Mouse (Mus musculus) liver, postnatal 0 days (tissue): ENCODE measurements around the gene Atxn7l1. TPM values are rescaled to one million over a fixed set of nuclear protein-coding genes. Genes with fewer than 3 reads are reported as not detected.
A peak's percentile ranks its signal among the peaks of the same experiment; 100 is the strongest.

Experiments
- ATAC-seq: fragments of 200-750 bp; cut with Nextera tagmentation; 2 replicates; pipeline ENCODE4 v1.8.0; 2017; ENCODE audit warnings: mild to moderate bottlenecking, moderate library complexity
- DNase-seq: peaks from one replicate; pipeline ENCODE4 v3.0.0-alpha.2; 2016
- H3K27ac ChIP-seq: fragments of 300-500 bp; sonication (generic); 2 replicates; pipeline ENCODE4 v1.5.1; 2014; ENCODE audit warnings: antibody characterized with exemption, moderate library complexity, mild to moderate bottlenecking, low read depth
- H3K27me3 ChIP-seq: fragments of 300-500 bp; sonication (generic); 2 replicates; pipeline ENCODE4 v1.6.1; 2014; ENCODE audit warnings: low read length, control low read depth, mixed read lengths; ENCODE audit not compliant: insufficient read depth
- H3K36me3 ChIP-seq: fragments of 300-500 bp; sonication (generic); replicated peaks from 2 replicates; pipeline ENCODE4 v1.6.1; 2014; ENCODE audit warnings: mild to moderate bottlenecking, control low read depth, low read length, moderate library complexity, mixed read lengths; ENCODE audit not compliant: insufficient read depth
- H3K4me1 ChIP-seq: fragments of 300-500 bp; sonication (generic); 2 replicates; pipeline ENCODE4 v1.6.1; 2014; ENCODE audit warnings: antibody characterized with exemption, mild to moderate bottlenecking, control low read depth; ENCODE audit not compliant: insufficient read depth
- H3K4me2 ChIP-seq: fragments of 300-500 bp; sonication (generic); 2 replicates; pipeline ENCODE4 v1.6.1; 2014; ENCODE audit warnings: low read depth, mild to moderate bottlenecking, low read length, moderate library complexity, mixed read lengths
- H3K4me3 ChIP-seq: fragments of 300-500 bp; sonication (generic); 2 replicates; pipeline ENCODE4 v1.5.1; 2014; ENCODE audit warnings: low read depth, low read length
- H3K9ac ChIP-seq: fragments of 300-500 bp; sonication (generic); replicated peaks from 2 replicates; pipeline ENCODE4 v1.6.1; 2014; ENCODE audit warnings: mild to moderate bottlenecking, moderate library complexity
- H3K9me3 ChIP-seq: fragments of 300-500 bp; sonication (generic); 2 replicates; pipeline ENCODE4 v1.6.1; 2016; ENCODE audit warnings: mild to moderate bottlenecking, control low read depth, low read length, mixed read lengths
- CTCF ChIP-seq: sonication (generic); IDR thresholded peaks from 2 replicates; pipeline ENCODE4 v1.5.1; 2016; ENCODE audit warnings: antibody characterized with exemption, low read depth
- EP300 ChIP-seq: IDR thresholded peaks from 2 replicates; pipeline ENCODE4 v1.6.1; 2016; ENCODE audit warnings: antibody characterized with exemption, low read depth, mild to moderate bottlenecking
- WGBS: fragments of 180-500 bp; shearing (Covaris S2); extraction: QIAGEN DNeasy Blood & Tissue Kit; methylation state at CpG from one replicate; pipeline ENCODE4 v1.1.7; 2014; ENCODE audit not compliant: insufficient replicate concordance; 5-methylcytosine and 5-hydroxymethylcytosine counted together
- polyA plus RNA-seq: library from polyadenylated mRNA; unstranded; fragments of >200 nt; fragmentation: Nextera tagmentation; extraction: Ambion mirVana; gene quantifications from 2 replicates; pipeline ENCODE4 v1.2.1, GENCODE M21; 2015

Atxn7l1 gene
- polyA plus RNA-seq, 1 experiment from 2014 or later = 8.5 TPM

DNA sequence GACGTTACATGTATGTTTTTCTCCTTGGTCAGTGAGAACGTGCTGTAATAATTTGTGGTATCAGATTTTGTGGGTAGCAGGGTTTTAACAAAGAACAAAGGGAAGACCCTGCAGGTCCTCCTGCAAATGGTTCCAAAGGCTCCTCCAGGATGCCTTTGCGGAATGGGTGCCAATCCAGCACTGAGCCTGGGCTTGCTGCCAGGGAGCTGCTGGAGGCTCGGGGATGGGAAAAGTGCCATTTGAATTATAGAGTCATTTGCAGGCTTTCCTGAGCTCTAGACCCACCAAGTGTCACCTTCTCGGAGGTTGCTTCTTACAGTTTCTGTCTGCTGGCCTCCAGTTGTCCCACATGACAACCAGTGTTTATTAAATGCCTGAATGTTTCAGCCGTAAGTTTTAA lies 213.2 kb downstream of the Atxn7l1 start:
- ATAC-seq (no peak), DNase-seq (no peak)
- no peak overlapping the region for H3K4me3 ChIP-seq
- H3K27ac ChIP-seq = no peak overlapping the region
- no peaks in the 10 kb centered on the region for H3K9me3 ChIP-seq
- no peak overlapping the region for H3K4me2 ChIP-seq
- no peaks in the 10 kb centered on the region for H3K4me1 ChIP-seq
- 86% methylated on average over 6 of the region's 6 CpGs for WGBS
- TF ChIP-seq CTCF = no peak
- TF ChIP-seq EP300 = no peak
- H3K9ac ChIP-seq = no peak overlapping the region
- H3K27me3 ChIP-seq = no peaks in the 10 kb centered on the region
- peaks cover 71% of the 10 kb centered on the region for H3K36me3 ChIP-seq

DNA sequence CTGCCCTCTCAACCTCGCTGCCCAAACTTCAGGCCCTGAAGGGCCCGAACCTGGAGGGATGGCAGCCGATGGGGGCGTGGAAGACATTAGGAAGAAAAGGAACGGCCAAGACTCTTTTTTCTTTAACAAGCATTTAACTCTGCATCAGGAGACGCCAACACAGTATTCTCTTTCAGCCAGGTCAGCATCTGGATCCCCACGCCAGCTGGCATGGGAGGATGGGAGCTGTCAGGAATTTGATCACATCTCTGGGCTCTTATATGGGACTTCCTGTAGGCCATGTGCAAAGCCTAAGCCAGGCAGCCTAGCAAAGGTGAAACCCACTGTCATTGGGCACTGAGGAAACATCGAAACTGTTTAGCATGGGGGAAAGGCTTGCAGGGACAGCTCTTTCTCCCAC lies 217.0 kb downstream of the Atxn7l1 start:
- 88% methylated on average over 8 of the region's 8 CpGs for WGBS
- Histone ChIP-seq H3K9me3 (no peaks in the 10 kb centered on the region), H3K27ac (no peak overlapping the region), H3K27me3 (no peaks in the 10 kb centered on the region), H3K4me1 (no peaks in the 10 kb centered on the region), H3K36me3 (peaks cover 69% of the 10 kb centered on the region), H3K9ac (no peak overlapping the region), H3K4me2 (no peak overlapping the region), H3K4me3 (no peak overlapping the region)
- ATAC-seq (no peak), DNase-seq (no peak)
- TF ChIP-seq CTCF (no peak), EP300 (no peak)

DNA sequence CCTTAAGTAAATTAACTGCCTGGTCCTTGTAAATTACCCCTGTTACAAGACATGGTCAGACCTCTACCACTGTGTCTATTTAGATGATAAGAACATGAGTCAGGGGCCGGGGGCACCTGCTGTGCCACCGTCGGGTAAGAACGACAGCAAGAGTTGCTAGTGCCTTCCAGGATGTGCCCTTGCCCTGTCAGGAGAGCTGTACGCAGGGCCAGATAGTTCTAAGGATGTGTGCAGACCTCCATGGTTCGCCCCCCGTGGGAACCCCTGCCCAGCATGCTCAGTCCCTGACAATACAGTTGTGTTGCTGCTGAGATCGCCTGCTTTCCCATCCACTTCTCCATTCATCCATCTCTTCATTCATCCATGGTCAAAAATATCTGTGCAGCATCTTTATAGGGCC lies 217.6 kb downstream of the Atxn7l1 start:
- H3K36me3 ChIP-seq = peaks cover 63% of the 10 kb centered on the region
- 88% methylated on average over 8 of the region's 8 CpGs for WGBS
- DNase-seq = no peak
- H3K9me3 ChIP-seq = no peaks in the 10 kb centered on the region
- ATAC-seq = no peak
- H3K4me3 ChIP-seq = no peak overlapping the region
- H3K27ac ChIP-seq = no peak overlapping the region
- H3K4me1 ChIP-seq = 0 out of 2 replicates have a peak, but pooled peaks cover 2% of the 10 kb centered on the region
- no peak overlapping the region for H3K9ac ChIP-seq
- TF ChIP-seq CTCF (no peak), EP300 (no peak)
- no peak overlapping the region for H3K4me2 ChIP-seq
- H3K27me3 ChIP-seq = no peaks in the 10 kb centered on the region

- DNase-seq = no peak
Observed at GRCm38 (mm10) chr12:33369555-33369954, 222.1 kb downstream of the Atxn7l1 start.

GRCm38 (mm10) chr12:33379624-33380445 lies 232.3 kb downstream of the Atxn7l1 start:
- TF ChIP-seq EP300 = no peak
- peak; percentile 88 for TF ChIP-seq CTCF
- 18% methylated on average over 22 of the region's 22 CpGs for WGBS
- H3K4me1 ChIP-seq = no peaks in the 10 kb centered on the region
- DNase-seq = peak; percentile 88
- H3K4me3 ChIP-seq = peak overlapping the region; percentile 31
- no peaks in the 10 kb centered on the region for H3K9me3 ChIP-seq
- peak; percentile 91 for ATAC-seq
- H3K9ac ChIP-seq = no peak overlapping the region
- no peaks in the 10 kb centered on the region for H3K36me3 ChIP-seq
- H3K4me2 ChIP-seq = peak overlapping the region; percentile 62
- no peak overlapping the region for H3K27ac ChIP-seq
- H3K27me3 ChIP-seq = no peaks in the 10 kb centered on the region

More at GRCm38 (mm10) chr12:33369555-33369954, 222.1 kb downstream of the Atxn7l1 start:
- Histone ChIP-seq H3K9me3 (no peaks in the 10 kb centered on the region), H3K4me1 (0 out of 2 replicates have a peak, but pooled peaks cover 2% of the 10 kb centered on the region), H3K27me3 (no peaks in the 10 kb centered on the region), H3K9ac (no peak overlapping the region), H3K27ac (no peak overlapping the region), H3K36me3 (peaks cover 37% of the 10 kb centered on the region), H3K4me3 (no peak overlapping the region), H3K4me2 (no peak overlapping the region)
- TF ChIP-seq EP300 (no peak), CTCF (no peak)
- WGBS = 85% methylated on average over 3 of the region's 3 CpGs
- peak; percentile 72 for ATAC-seq

DNA sequence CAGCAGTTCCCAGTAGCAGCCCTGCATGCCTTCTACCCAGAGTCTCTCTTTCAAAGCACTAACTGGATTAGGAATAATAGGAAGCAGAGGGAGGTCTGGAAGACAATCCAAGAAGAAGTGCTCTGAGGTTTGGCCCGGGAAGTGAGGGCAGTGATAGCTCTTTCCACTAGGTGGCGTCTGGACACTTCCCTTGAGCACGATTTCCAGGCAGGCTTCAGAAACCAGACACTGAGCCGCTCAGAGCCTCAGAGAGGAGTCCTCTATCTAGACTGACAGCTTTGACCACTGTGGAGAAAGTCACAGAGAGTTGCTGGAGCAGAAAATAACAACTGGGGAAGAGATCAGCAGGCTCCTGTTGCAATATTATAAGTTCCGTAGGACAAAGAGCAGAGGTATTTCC lies 241.3 kb downstream of the Atxn7l1 start:
- Histone ChIP-seq H3K4me3 (no peak overlapping the region), H3K4me1 (no peaks in the 10 kb centered on the region), H3K27ac (no peak overlapping the region), H3K9ac (no peak overlapping the region), H3K36me3 (no peaks in the 10 kb centered on the region), H3K27me3 (no peaks in the 10 kb centered on the region), H3K4me2 (no peak overlapping the region), H3K9me3 (no peaks in the 10 kb centered on the region)
- ATAC-seq (peak; percentile 59), DNase-seq (peak; percentile 61)
- no peak for TF ChIP-seq EP300
- TF ChIP-seq CTCF = peak; percentile 92
- WGBS = 17% methylated on average over 5 of the region's 5 CpGs
